In genomic region chr7:139476700-139477099, GRCm38 (mm10) we compare ENCODE assay signal across 13 mouse cellular contexts.
"Had no signal": no experiment of that assay in that cellular context is flagged by ENCODE, and none has a peak within 500 bp of the region (broad histone marks: within the 10 kb centered on the region; RNA-seq: fewer than 3 reads in every experiment).

No protein-coding gene starts in this region.

- ATAC-seq: lung, postnatal 0 days; midbrain, embryonic 13.5 days; midbrain, embryonic 15.5 days had no signal

- DNase-seq: lung, adult 2 months; lung, postnatal 14 days; retina, postnatal 1 day; right cerebral cortex, adult 18-20 months; right cerebral cortex, postnatal 25 days; right cerebral cortex, postnatal 4 days; spleen, adult 18-20 months; thymus, adult 18-20 months; thymus, postnatal 14 days; thymus, postnatal 36 days had no signal
